Mouse (Mus musculus): ENCODE measurements around the gene Sytl3.
"Not testable (repeated sequence)": the region's sequence is repeated elsewhere in the genome, so short reads cannot be mapped to it uniquely, and the experiment has no call there.

Sytl3 gene

DNA sequence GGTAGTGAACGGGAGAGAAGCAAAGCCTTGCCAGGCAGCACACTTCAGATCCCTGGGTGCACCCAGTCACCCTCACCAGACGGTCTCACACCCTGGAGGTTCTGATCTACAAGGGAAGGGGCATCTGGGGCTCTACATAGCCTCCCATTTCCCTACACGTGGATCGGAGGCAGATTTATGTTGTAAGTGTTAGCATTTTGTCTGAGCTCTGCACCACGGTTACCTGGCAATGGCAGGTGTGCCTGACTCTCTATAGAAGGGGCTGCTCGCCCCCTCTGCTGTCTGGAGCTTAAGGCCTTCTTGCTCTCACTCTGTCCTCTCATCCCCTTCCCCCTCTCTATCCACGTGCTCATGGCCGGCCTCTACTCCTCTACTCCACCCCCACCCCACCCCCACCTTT is 37.6 kb downstream of the Sytl3 start:
- DNase-seq = not testable (repeated sequence)

DNA sequence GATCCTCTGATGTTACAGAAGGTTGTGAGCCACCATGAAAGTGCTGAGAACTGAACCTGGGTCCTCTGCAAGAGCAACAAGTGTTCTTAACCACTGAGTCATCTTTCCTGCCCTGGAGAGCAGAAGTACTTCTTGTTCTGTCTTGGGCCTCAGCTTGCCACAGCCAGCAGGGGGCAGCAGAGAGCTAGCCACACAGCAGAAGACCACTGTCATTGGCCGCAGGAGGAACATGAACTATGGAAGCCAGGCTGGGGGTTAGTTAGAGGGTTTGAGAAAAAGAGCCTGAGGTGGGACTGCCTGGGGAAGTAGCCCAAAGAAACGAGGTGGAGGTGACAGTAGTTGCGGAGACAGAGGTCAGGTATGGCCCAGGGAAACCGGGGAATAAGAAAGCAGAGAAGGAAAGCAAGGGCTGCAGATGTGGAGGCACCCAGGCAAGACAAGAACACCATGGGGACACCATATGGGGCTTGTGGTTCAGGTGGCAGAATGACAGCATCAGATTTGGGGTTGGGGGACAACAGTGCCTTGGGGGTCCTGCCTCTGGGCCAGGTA is 38.4 kb downstream of the Sytl3 start:
- peak; percentile 67 to 76 for DNase-seq

DNA sequence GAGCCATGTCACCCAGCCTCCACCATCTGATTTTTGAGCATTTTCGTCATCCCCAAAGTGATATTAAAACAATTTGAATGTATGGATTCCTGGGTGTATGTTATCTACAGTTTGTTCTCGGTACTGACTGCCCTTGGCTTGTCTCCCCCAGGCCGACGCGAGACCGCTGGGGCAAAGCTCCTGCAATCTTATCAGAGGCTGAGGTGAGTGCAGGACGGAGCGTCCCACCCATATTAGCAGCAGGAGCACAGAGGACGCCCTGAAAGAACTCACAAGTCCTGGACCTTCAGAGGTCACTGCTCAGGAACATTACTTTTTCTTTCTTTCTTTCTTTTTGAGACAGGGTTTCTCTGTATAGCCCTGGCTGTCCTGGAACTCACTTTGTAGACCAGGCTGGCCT is 40.6 kb downstream of the Sytl3 start:
- DNase-seq = not testable (repeated sequence)

DNA sequence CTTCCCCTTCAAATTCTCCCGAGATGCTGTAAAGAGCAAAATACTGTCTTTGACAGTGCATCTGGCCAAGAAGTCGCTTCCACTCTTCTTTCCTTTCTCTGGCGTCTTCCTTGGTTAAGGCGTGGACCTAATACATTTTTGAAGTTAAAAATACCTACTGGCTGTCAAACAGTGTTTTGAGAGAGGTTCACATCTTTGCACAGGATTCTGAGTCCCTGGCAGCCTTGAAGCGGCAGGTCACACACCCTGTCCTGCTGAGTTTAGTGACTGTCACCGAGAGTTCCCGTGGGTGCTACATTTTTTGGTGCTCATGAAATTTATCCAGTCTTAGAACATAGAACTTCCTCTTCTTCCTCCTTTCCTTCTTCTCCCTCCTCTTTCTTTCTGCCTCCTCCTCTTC is 41.2 kb downstream of the Sytl3 start:
- not testable (repeated sequence) for DNase-seq

DNA sequence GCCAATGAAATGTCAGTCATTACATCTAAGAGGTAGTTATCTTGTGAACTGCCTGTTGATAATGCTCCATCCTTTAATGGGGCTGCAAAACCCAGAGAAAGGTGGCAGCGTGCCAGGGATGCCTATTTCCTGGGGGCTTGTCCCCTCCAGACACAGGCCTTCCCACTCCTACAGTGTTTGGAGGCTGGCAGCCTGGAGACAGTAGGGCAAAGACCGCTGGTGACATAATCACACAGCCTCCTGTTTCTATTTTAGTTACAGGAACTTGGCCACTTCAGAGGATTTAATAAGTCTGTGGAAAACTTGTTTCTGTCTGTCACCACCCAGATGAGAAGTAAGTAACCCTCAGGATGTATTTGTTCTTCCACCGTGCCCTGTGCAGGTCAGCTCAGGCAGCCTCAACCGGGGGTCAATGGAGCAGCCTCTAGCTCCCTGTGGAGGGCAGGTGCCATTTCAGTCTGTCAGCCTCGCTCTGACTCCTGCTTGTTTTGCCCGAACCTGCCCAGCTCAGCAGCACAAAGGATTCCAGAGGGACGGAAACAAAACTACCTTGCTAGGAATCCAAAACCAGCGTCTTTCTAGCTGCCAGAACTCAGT is 43.8 kb downstream of the Sytl3 start:
- DNase-seq = peak in 1 of 2 experiments; percentile 32

DNA sequence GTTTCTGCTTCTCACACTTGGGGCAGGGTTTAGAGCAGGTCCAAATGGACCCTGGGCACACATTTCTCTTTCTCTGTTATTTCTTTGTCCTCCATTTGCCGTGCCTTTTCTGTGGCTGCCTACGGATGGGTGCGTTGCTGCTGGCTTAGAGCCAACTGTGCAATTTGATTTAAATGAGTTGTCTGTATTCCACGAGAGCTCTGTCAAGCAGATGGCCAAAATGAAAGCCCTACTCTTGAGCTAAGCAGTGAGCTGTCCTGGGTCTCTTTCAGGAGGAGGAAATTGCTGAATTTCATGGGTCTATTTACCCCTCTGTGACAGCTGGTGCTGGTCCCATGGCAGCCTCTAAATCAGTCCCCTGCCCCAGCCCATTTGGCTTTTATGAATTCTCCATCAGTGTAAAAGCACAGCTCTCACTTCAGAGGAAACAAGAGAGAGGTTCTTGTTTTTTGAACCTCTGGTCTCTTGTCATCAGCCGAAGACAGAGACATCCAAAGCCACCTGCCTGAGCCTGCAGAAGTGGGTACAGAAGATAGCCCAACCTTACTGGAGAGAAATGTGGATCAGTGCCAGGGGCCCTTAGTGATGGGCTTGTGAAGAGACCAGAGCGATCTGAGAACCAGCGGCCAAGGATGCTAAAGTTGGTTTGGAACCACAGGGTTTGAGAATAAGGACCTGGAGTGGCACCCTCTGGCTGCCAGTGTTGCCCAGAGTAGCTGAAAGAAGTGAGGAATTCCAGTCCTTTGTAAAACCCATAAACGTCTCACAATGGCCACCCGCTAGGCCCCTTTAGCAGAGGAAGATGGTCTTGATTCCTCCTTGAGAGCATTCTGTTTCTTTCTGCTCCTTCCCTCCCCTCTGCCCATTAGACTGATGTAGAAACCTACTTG is 44.7 kb downstream of the Sytl3 start:
- DNase-seq = peak in 1 of 2 experiments; percentile 50

DNA sequence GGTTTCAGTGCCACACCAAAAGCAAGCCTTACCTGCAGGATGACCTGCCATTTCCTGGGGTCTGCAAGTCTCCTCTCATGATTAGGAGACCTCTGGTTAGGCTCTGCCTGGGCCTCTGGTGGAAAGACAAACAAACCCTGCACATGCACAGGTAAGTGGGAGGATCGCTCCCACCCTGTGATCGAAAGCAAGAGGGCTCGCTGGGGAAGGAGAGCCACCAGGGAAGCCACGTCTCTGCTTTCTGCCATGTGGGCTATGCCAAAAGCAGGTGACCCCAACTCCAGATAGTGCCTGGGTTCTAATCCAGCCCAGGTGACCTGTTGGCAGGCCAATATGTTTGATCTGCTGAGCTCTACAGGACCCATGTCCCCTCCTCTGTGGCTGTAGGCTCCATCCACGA is 47.6 kb downstream of the Sytl3 start:
- DNase-seq = not testable (repeated sequence)

DNA sequence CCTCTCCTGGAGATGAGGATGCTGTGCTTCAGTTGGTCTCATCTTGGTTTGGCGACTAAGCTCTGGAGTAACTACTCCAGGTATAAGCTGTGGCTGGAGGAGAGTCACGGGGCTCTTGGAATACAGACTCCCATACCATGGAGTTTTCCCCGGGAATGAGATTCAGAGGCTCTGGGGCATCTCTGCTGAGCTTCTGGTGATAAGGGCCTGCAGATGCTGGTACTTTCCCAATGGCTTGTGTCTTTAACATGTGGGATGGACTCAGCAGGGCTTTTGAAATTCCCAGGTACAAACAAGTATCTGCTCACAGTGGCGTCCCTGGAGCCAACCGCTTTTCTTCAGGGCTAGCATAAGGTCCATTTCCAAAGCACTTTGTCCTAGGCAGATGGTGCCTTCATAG is 48.5 kb downstream of the Sytl3 start:
- not testable (repeated sequence) for DNase-seq

DNA sequence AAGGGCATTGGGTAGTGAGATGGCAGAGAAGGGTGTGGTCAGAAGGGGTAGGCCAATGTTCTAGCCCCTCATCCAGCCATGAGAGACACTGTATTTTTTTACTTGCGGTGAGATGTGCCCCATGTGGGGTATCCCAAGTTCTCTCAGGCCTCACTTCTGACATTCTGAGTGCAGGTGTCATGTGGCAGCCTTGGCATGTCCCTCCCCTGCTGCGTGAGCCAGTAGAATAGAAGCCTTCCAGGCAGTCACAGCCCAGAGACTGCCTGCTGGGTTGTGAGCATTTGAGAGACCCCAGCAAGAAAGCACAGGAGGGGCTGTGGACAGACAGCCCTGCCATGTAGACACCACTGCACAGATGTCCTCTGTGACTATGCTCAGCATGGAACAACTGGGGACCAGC is 49.3 kb downstream of the Sytl3 start:
- DNase-seq = not testable (repeated sequence)

DNA sequence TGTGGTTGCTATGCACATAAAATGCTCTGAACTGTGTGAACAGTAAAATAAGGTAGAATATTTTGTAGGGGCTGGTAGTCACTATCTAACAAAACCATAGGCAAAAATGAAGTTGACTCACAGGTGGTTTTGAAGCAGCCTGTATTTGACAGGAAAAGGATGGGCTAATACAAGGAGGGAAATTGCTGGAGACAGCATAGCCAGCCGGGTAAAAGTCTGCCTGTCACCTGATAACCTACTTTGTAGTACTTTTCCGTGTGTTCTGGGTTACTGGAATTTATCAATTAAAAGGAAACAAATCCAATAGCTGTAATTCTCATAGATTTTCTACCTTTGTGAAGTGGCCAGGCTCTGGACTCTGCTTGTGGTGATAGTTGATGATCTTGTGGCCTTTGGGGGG is 54.6 kb downstream of the Sytl3 start:
- not testable (repeated sequence) for DNase-seq

DNA sequence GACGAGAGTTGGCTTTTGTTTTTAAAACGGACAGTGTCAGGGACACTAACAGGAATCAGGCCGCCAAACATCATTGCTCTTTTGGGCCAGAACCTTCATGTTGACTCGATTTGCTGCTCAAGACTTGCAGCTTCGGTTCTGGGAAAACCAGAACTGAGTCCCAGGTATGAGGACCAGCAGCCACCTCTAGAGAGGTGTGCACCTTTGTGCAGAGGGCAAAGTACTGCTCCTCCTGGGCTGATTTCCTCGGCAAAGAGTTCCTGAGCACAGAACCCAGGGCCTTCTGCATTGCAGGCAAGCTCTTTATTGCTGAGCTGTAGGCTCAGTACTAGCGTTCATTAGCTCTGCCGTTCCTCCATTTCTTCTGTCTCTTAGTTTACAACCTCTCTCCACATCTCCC is 55.1 kb downstream of the Sytl3 start:
- DNase-seq = peak in 1 of 2 experiments; percentile 29

DNA sequence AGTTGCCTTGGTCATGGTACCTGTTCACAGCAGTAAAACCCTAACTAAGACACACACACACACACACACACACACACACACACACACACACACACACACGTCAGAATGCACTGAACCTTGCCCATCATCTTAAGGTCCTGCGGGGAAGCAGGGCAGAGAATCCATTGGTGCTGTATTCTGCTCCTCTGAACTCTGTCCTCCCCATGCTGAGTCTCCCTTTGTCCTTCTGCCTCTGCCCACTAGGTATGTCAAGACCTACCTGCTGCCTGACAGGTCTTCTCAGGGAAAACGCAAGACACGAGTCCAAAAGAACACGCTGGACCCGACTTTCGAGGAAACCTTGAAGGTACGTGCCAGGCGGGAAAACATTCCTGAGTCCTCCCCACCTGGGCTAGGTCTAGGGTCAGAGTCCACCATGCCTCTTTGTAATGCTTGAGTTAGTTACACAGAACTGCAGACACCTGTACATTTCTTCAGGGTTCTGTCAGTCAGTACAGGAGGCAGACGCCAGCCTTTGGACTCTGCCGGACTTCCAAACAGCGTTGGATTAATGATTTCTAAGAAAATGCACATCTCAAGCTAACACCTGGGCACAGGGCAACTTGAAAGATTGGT is 69.2 kb downstream of the Sytl3 start:
- DNase-seq = no peak

DNA sequence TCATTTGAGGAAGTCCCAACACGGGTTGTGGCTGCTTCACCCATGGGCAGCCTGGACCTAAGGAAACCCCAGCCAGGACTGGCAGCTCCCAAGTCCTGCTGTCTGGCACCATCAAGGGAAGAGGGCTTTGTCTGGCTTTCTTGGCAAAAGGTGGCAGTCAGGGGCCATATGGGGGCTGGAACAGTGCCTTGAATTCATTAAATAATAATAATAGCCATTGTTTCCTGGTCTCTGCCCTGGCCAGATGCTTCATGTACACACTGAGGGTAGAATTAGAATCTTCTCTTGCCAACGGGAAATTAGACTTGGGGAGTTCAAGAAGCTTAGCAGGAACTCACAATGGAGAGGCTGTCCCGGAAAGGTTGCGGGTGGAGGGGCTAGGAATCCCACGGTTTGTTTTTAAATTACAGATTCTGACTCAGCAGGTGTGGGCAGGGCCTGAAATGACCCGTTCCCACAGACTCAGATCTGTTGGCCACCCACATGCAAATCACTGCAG is 70.4 kb downstream of the Sytl3 start:
- DNase-seq = peak; percentile 43 to 61

DNA sequence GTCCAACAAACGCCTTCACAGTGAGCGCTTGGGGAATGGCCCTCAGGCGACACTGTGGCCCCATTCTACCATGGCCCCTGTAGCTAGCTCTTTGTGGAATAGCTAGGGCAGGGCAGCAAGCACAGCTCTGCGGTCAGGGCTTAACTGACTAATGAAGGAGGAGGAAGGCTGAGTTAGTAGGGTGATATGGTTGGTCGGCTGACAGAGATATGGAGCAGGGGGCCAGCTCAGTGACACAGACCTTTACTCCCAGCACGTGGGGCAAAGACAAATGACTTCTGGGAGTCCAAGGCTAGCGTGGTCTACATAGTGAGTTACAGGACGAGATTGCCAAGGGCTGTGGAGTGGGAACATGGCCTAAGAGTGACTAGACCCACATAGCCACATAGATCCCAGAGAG is 72.2 kb downstream of the Sytl3 start:
- DNase-seq = no peak

DNA sequence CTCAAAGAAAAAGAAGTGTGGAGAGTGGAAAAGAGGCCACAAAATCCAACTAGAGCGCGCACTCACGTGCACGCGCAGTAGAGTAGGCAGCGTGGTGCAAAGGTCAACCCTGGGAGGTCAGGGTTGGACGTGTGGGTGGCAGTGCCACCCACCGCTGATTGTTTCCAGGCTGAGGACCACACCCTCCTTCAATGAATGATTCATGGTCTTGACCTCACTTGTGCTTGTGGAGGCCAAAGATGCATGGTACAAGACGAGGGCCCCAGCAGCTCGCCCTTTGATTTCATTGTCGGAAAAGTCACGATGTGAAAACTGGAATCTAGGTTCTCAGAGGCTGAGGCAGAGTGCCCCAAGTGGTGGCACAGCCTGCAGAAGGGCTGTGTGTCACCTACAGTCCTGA is 72.7 kb downstream of the Sytl3 start:
- DNase-seq = no peak

DNA sequence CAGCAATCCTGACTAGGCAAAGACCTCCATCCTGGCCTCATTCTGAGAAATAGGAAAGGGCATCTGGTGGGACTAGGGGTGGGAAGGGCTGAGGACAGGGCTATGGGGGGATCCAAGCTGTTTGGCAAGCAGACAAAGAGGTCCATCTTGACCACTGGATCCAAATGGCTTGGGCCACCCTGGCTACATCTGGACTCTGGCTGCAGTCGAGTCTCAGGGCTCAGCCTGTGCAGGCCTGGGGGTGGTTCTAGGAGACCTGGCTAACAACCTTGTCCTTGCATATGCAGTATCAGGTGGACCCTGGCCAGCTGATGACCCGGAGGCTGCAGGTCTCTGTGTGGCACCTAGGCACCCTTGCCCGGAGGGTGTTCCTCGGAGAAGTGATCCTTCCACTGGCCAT is 73.8 kb downstream of the Sytl3 start:
- DNase-seq = no peak

DNA sequence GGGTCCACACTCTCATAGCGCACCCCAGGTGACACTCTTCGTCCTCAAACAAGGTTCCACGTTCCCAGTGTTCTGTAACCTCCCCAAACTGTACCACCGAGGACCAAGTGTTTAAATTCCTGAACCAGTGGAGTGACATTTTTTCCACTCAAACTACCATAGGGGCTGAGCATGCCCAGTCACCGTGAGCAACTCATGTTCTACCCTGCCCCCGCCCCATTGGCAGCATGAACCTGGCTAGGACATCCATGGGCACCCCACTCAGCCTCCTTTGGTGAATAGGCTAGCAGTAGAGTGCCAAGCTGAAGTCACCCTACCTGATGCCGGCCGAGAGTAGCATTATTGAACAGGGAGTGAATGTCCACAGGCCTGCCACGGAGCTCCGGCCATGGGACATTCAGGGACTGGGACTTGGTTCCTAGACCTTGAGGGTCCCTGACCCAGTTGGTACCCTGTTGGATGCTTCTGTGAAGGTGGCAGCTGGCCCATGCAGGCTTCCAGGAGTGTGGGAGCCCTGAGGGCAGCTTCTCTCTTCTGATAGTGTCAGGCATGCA is 74.5 kb downstream of the Sytl3 start:
- no peak for DNase-seq

DNA sequence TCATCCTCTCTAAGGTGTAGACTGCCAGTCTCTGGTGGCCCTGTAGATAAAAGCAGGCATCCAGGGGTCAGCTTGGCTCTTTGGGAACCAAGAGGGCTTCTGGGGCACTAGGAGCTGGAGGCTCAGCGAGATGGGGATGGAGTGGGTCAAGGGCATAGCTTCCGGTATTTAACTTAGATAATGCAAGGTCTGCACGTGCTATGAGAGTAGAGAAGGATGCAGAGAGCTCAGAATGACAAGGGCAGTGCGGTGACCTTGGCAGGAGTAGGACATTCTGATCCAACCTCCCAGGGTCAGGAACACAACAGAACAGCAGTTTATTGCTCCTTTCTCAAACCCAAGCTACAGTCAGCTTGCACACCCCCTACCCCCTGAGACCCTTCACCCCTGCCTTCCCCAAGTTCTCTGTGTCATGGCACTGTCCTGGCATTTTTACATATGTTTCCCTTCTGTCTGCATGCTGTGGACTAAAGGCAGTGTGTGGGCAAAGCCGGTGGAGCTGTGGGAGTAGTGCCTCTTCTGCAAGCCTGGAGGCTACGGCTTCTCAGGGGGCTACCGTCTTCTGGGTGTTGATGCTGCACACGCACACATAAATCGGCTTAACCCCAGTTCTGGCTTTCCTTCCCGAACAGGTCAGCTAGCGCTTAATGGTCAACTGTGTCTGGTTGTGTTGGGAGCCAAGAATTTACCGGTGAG is 76.0 kb downstream of the Sytl3 start:
- DNase-seq = peak in 1 of 2 experiments; percentile 4

DNA sequence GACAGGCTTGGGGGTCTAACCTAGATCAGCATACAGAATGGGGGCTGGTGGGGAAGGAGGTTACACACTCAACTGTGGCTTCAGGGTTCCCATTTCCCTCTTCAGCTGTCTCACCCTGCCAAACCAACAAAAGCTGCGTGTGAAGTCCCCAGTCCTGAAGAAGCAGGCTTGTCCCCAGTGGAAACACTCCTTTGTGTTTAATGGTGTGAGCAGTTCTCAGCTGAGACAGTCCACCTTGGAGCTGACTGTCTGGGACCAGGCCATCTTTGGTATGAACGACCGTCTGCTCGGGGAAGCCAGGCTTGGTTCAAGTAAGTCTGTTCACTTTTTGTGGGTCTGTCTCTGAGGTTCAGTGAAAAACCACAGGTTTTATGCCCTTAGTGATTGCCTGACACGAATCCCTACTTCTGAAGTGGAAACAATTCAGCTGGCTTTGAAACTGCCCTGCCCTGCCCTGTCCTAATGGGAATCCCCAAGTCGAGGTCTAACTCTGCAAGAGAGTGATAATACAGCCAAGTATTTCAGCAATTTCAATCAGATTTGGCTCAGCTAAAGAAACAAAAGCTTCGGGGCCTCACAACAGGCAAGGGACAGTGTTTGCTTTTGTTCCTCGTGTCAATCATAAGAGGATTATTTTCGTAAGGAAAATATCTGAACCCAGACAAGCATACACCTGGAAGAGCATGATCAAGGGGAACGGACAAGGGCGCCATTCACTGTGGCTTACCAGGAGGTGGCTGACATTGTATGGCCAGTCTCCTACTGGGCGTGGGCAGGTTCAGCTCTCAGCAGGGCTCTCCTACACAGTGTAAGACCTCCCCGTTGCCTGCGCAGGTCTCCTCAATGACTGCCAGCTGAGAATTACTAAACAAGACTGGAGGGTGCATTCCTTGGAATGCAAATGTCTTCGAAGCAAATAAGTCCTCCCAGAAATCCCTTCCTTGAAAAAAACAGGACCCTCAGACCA is 77.7 kb downstream of the Sytl3 start:
- peak in 1 of 2 experiments; percentile 12 for DNase-seq

DNA sequence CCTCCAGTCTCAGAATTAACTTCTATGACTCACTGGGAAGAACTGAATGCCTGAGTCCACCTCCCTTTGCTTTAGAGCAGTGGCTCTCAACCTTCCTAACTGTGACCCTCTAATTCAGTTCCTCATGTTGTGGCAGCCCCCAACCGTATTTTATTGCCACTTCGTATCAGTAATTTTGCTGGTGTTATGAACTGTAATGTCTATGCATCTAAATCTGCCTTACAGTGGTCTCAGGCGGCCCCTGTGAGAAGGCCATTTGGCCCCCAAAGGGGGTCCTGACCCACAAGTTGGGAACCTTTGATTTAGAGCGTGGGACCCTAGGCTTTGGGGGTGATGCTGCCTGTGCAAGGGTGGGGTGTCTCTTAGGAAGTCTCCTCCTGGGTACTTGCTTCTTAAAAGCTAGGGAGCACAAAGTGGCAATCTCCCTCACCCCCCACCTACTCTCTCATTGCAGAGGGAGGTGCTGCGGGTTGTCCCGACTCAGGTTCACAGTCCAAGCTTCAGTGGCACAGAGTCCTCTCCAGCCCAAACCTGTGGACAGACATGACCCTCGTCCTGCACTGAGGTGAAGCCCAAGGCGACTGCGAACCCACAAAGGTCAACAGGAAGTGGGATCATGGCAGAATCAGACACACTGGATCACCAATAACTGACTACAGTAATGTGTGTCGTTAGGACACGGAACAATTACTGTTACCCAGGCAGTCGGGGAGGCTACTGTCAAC is 78.5 kb downstream of the Sytl3 start:
- peak in 1 of 2 experiments; percentile 4 for DNase-seq

All from lung, postnatal 4 days (tissue).